Mouse (Mus musculus) heart, postnatal 4 days (tissue): ENCODE measurements around the gene Olfr15. TPM values are rescaled to one million over a fixed set of nuclear protein-coding genes. Genes with fewer than 3 reads are reported as not detected.

ENCODE experiments used
- DNase-seq: peaks from one replicate; pipeline ENCODE4 v3.0.0; 2021
- total RNA-seq, 2 experiments: library from RNA; stranded (reverse); gene quantifications; 2 replicates each; pipeline ENCODE4 v1.2.3; 2021

Gene Olfr15
- total RNA-seq, 2 experiments from 2014 or later = not detected

DNA sequence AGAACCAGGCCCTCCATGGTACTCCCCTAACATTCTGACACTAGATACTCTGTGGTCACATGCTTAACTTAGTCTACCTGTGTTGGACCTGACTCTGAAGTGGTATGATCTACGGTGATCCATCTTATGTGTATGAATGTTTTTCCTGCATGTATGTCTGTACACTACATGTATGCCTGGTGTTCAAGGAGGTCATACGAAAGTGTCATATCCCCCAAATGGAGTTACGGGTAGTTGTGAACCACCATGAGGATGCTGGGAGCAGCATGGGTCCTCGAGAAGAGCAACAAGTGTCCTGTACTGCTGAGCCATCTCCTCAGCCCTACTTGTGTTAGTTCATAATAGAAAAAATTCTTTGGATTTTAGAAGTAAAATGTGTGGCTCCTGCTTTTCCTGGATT, 45.7 kb downstream of the Olfr15 start:
- DNase-seq = no peak

DNA sequence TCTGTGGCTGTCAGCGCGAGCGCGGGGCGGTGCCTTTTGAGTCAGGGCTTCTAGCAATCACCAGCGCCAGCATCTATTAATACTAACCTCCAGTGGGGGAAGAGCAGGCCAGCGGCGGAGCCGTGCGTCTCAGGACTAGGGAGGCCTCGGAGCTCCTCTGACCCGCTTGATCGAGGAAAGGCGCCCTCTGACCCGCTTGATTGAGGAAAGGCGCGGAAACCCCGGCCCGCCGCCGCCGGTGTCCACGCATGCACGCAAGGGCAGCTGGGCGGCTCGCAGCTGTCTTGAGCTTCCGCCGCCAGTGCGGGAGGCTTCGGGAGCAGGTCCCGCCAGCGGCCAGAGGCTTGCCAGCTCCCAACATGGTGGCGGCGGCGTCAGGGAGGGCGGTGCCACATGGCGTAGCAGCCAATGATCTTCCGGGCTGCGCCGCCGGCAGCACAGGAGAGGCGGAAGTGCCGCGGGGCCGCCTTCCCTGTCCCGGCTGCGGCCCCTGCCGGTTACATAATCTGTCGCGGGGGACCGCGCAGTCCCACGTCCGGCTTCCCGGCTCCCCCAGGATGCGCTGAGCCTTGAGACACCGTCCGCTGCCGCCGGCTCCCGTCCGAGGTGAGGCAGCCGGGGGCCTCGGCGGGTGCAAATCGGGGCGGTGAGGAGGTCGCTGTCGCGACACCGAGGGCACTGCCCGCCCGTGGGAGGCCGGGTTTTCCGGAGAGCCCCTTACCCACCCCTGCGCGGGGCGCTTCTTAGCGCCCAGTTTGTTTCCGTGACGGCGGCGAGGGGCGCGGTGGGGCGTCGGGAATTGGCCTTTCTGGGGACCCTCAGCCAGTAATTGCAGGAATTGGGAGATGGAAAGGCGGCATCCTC, 53.8 kb downstream of the Olfr15 start, which contains the start of the genes Zfp597 and Gm20695:
Gene Zfp597 (minus strand): TSS at position 361 of the 864 bp plus-strand sequence.
Gene Gm20695 (plus strand): TSS at position 448 of the 864 bp plus-strand sequence.
- peak; percentile 97 for DNase-seq

DNA sequence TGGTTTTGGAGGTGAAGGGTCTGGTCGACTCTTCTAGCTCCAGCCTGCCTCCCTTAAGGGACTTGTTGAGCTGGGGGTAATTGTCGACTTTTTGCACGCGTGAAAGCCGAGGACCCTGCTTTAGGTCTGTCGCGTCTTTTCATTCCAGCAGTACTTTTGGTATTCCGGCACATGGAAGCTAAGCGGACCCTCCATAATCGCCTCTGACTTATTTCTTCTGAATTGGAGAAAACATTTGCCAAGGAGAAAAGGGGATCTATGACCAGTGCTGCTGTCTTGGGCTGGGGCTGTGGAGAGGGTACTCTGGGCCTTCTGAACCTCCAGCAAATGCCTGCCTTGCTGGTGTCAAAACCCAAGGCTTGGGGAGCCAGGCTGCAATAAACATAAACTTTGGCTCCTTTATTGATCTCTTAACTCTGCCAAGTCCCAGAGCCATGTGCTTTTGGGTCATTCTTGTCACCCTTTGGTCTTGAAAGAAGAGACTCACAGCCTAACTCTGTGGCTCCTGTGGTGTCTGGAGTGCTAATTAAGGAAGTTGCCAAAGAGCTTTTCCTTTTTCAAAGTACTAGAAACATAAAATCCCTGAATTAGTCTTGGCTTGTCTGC, 54.5 kb downstream of the Olfr15 start:
- no peak for DNase-seq

DNA sequence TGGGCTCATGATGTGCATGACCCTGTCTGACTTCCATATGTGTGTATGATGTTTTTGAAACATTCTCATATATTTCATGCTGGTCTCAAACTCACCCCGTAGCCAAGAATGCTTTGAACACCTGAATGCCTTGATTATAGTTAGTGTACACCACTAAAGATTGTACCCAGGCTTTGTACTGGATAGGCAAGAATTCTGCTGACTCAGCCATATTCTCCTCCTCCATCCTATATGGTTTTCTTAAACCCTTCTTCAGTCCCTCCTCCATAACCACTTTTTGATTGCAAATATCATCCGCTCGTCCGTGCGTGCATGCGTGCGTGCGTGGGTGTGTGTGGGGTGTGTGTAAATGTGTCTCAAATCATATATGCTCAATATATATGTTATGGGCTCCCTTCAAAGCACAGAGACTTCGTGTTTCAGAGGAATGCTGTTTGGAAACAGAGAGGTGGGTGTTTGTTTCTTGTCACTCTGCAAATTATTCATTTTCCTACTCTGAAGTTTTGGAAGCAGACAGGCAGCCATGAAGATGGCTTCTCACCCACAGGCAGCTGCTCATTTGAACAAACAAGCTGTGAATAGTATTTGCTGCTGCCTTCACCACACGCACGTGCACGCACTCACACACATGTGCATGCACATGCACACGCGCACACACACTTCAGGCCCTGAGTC, 61.1 kb downstream of the Olfr15 start:
- no peak for DNase-seq

DNA sequence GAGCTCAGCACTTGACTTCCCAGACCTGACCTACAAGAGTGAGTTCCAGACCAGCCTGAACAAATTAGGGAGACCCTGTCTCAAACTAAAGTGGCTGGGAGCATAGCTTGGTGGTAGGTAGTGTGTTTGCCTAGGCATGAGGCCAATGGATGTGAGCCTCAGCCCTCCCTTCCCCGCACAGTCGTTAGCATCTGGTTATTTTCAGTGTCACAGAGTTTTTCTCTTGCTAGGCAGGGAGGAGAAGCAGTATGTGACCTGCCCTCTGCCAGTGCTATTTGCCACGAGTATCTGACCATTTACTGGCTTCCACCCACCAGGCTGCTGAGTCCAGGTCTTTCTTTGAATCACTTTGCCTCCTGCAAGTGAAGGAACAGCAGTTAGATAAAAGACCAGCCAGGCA, 63.1 kb downstream of the Olfr15 start:
- DNase-seq = no peak

Other genes with a start within 250 kb of the Olfr15 start
- gene Olfr161, start 239.8 kb upstream of the Olfr15 start, total RNA-seq = not detected
- not detected for gene Mefv, start 112.8 kb upstream of the Olfr15 start, total RNA-seq
- 10 to 100 TPM; 12.1 to 13.6 TPM for gene Zfp263, start 86.8 kb upstream of the Olfr15 start, total RNA-seq
- gene Zfp174, start 16.4 kb downstream of the Olfr15 start, total RNA-seq = 1 to 10 TPM in 1 of 2 experiments, under 1 TPM in 1; 0.81 to 1.2 TPM
- gene Naa60, start 41.5 kb downstream of the Olfr15 start, total RNA-seq = 10 to 100 TPM; 44.3 to 55.1 TPM
- gene Zfp597, start 53.7 kb downstream of the Olfr15 start, total RNA-seq = 10 to 100 TPM; 12.4 to 15.5 TPM
- gene Gm20695, start 53.8 kb downstream of the Olfr15 start, total RNA-seq = 1 to 10 TPM in 1 of 2 experiments, not detected in 1; 1.4 TPM
- gene 1700037C18Rik, start 77.8 kb downstream of the Olfr15 start, total RNA-seq = 1 to 10 TPM; 5.8 to 6.9 TPM
- 10 to 100 TPM; 11.7 to 11.8 TPM for gene Cluap1, start 77.9 kb downstream of the Olfr15 start, total RNA-seq
- gene Nlrc3, start 145.8 kb downstream of the Olfr15 start, total RNA-seq = 1 to 10 TPM; 2.8 to 3.0 TPM
- 10 to 100 TPM; 15.5 to 15.6 TPM for gene Slx4, start 172.9 kb downstream of the Olfr15 start, total RNA-seq
- gene Dnase1, start 206.1 kb downstream of the Olfr15 start, total RNA-seq = not detected
- gene Trap1, start 246.9 kb downstream of the Olfr15 start, total RNA-seq = 100 to 1,000 TPM; 128 to 151 TPM